Mouse (Mus musculus) embryonic facial prominence, embryonic 13.5 days (tissue): ENCODE data around the gene Itpr1. TPM values are rescaled to one million over a fixed set of nuclear protein-coding genes. Genes with fewer than 3 reads are reported as not detected.
"Not testable (repeated sequence)": the region's sequence is repeated elsewhere in the genome, so short reads cannot be mapped to it uniquely, and the experiment has no call there.

Experiments
- ATAC-seq: fragments of 200-750 bp; cut with Nextera tagmentation; 2 replicates; pipeline ENCODE4 v1.8.0; 2017; ENCODE audit warnings: low read depth; ENCODE audit not compliant: insufficient number of reproducible peaks, insufficient read depth, low FRiP score, low TSS enrichment
- H3K27ac ChIP-seq: fragments of 300-500 bp; sonication (generic); 2 replicates; pipeline ENCODE4 v1.5.1; 2015; ENCODE audit warnings: moderate library complexity, mild to moderate bottlenecking, inconsistent platforms
- H3K27me3 ChIP-seq: fragments of 300-500 bp; sonication (generic); 2 replicates; pipeline ENCODE4 v1.6.1; 2015; ENCODE audit warnings: mild to moderate bottlenecking, inconsistent platforms
- H3K36me3 ChIP-seq: fragments of 300-500 bp; sonication (generic); 2 replicates; pipeline ENCODE4 v1.6.1; 2015; ENCODE audit warnings: mild to moderate bottlenecking, inconsistent platforms
- H3K4me1 ChIP-seq: fragments of 300-500 bp; sonication (generic); 2 replicates; pipeline ENCODE4 v1.6.1; 2015; ENCODE audit warnings: inconsistent platforms
- H3K4me2 ChIP-seq: fragments of 300-500 bp; sonication (generic); 2 replicates; pipeline ENCODE4 v1.6.1; 2015; ENCODE audit warnings: moderate library complexity, mild to moderate bottlenecking, inconsistent platforms
- H3K4me3 ChIP-seq: fragments of 300-500 bp; sonication (generic); 2 replicates; pipeline ENCODE4 v1.5.1; 2015; ENCODE audit warnings: mild to moderate bottlenecking, inconsistent platforms
- H3K9ac ChIP-seq: fragments of 300-500 bp; sonication (generic); 2 replicates; pipeline ENCODE4 v1.6.1; 2015; ENCODE audit warnings: mild to moderate bottlenecking, inconsistent platforms
- H3K9me3 ChIP-seq: fragments of 300-500 bp; sonication (generic); 2 replicates; pipeline ENCODE4 v1.6.1; 2016; ENCODE audit warnings: inconsistent platforms
- WGBS: fragments of 180-500 bp; shearing (Covaris S2); methylation state at CpG from one replicate; pipeline ENCODE4 v1.1.7; 2015; ENCODE audit warnings: mixed read lengths; 5-methylcytosine and 5-hydroxymethylcytosine counted together
- polyA plus RNA-seq: library from polyadenylated mRNA; unstranded; fragments of >200 nt; fragmentation: Nextera tagmentation; extraction: Ambion mirVana; gene quantifications from 2 replicates; pipeline ENCODE4 v1.2.1, GENCODE M21; 2015

Gene Itpr1
- polyA plus RNA-seq, 1 experiment from 2014 or later, result 7.8 TPM

DNA sequence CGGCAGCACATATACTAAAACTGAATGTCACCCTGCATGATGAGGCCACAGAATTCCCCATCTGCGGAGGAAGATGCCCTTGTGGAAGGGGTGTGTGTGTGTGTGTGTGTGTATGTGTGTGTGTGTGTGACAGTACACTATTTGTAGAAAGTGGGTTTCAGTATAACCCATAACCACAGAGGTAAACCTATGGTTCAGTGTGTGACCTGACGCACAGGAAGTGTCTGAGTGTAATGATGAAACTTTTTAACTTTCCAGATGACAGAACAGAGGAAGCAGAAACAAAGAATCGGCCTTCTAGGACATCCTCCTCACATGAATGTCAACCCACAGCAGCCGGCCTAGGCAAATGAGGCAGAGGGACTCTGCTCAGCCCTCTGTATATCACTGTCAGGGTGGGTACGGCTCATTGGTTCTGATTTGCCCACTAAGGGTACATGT, 336.6 kb downstream of the Itpr1 start:
- Histone ChIP-seq H3K9me3 (no peaks in the 10 kb centered on the region), H3K27me3 (no peaks in the 10 kb centered on the region), H3K36me3 (no peaks in the 10 kb centered on the region), H3K4me2 (no peak overlapping the region), H3K4me3 (no peak overlapping the region), H3K4me1 (no peaks in the 10 kb centered on the region), H3K27ac (no peak overlapping the region), H3K9ac (no peak overlapping the region)
- 87% methylated on average over 6 of the region's 6 CpGs for WGBS
- no peak for ATAC-seq

GRCm38 (mm10) chr6:108551725-108552620, 339.1 kb downstream of the Itpr1 start:
- H3K4me3 ChIP-seq, result no peak overlapping the region
- H3K36me3 ChIP-seq, result no peaks in the 10 kb centered on the region
- WGBS, result 84% methylated on average over 12 of the region's 12 CpGs
- no peak overlapping the region for H3K9ac ChIP-seq
- no peaks in the 10 kb centered on the region for H3K4me1 ChIP-seq
- no peak overlapping the region for H3K27ac ChIP-seq
- no peaks in the 10 kb centered on the region for H3K9me3 ChIP-seq
- H3K27me3 ChIP-seq, result no peaks in the 10 kb centered on the region
- ATAC-seq, result no peak
- no peak overlapping the region for H3K4me2 ChIP-seq

DNA sequence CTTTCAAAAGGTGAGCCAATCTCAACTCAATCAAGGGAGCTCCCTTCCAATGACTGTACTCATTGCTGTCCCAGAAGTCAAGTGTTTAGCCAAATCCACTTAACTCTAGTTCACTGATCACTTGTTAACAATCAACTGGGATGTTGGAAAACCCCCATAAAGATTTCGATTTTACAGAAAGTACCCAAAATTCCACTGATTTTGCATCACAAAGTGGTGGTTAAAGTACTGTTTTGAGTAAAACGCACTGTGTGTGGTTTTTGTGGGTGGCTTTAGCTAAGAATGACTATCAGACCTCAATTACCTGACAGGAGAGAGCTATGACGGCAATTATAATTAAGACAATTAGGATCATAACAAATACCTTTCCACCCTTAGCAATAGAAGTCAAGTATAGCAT, 340.1 kb downstream of the Itpr1 start:
- H3K4me1 ChIP-seq, result no peaks in the 10 kb centered on the region
- no peaks in the 10 kb centered on the region for H3K36me3 ChIP-seq
- H3K4me3 ChIP-seq, result no peak overlapping the region
- H3K9ac ChIP-seq, result no peak overlapping the region
- H3K9me3 ChIP-seq, result no peaks in the 10 kb centered on the region
- WGBS, result 80% methylated on average over 3 of the region's 3 CpGs
- no peak for ATAC-seq
- no peaks in the 10 kb centered on the region for H3K27me3 ChIP-seq
- no peak overlapping the region for H3K4me2 ChIP-seq
- no peak overlapping the region for H3K27ac ChIP-seq

GRCm38 (mm10) chr6:108553536-108553935, 340.6 kb downstream of the Itpr1 start:
- no peaks in the 10 kb centered on the region for H3K4me1 ChIP-seq
- no peak overlapping the region for H3K4me3 ChIP-seq
- H3K36me3 ChIP-seq, result no peaks in the 10 kb centered on the region
- no peaks in the 10 kb centered on the region for H3K9me3 ChIP-seq
- H3K4me2 ChIP-seq, result no peak overlapping the region
- H3K27ac ChIP-seq, result no peak overlapping the region
- no peak overlapping the region for H3K9ac ChIP-seq
- WGBS, result 89% methylated on average over 4 of the region's 4 CpGs
- H3K27me3 ChIP-seq, result no peaks in the 10 kb centered on the region
- ATAC-seq, result no peak

DNA sequence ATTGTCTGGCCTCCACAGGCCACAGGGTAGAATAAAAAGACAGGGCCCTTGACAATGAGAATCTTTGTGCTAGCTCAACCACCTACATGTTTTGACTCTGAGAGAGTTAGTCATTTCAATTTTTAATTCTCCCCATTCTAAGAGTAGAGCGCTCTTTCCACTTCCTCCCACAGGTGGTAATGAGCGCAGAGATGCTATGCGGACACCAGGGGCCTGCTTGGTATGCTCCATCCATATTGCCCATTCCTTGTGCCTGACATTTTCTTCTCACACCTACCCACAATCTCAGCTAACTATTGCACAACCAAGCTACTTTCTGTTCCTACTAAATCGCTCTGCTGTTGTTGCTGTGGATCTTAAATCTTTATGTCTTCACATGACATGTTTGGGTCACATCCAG, 341.5 kb downstream of the Itpr1 start:
- no peak for ATAC-seq
- Histone ChIP-seq H3K9ac (no peak overlapping the region), H3K4me1 (no peaks in the 10 kb centered on the region), H3K27ac (no peak overlapping the region), H3K4me3 (no peak overlapping the region), H3K4me2 (no peak overlapping the region), H3K9me3 (no peaks in the 10 kb centered on the region), H3K36me3 (no peaks in the 10 kb centered on the region), H3K27me3 (no peaks in the 10 kb centered on the region)
- WGBS, result 95% methylated on average over 4 of the region's 4 CpGs

GRCm38 (mm10) chr6:108554878-108555277, 342.0 kb downstream of the Itpr1 start:
- ATAC-seq, result no peak
- Histone ChIP-seq H3K27ac (no peak overlapping the region), H3K4me3 (no peak overlapping the region), H3K9me3 (no peaks in the 10 kb centered on the region), H3K9ac (no peak overlapping the region), H3K27me3 (no peaks in the 10 kb centered on the region), H3K36me3 (no peaks in the 10 kb centered on the region), H3K4me2 (no peak overlapping the region), H3K4me1 (no peaks in the 10 kb centered on the region)
- 82% methylated on average over 5 of the region's 5 CpGs for WGBS

GRCm38 (mm10) chr6:108557576-108558322, 344.9 kb downstream of the Itpr1 start:
- Histone ChIP-seq H3K27ac (no peak overlapping the region), H3K36me3 (no peaks in the 10 kb centered on the region), H3K4me2 (no peak overlapping the region), H3K4me1 (no peaks in the 10 kb centered on the region), H3K4me3 (no peak overlapping the region), H3K9ac (no peak overlapping the region), H3K27me3 (no peaks in the 10 kb centered on the region), H3K9me3 (no peaks in the 10 kb centered on the region)
- ATAC-seq, result no peak
- 82% methylated on average over 4 of the region's 4 CpGs for WGBS

DNA sequence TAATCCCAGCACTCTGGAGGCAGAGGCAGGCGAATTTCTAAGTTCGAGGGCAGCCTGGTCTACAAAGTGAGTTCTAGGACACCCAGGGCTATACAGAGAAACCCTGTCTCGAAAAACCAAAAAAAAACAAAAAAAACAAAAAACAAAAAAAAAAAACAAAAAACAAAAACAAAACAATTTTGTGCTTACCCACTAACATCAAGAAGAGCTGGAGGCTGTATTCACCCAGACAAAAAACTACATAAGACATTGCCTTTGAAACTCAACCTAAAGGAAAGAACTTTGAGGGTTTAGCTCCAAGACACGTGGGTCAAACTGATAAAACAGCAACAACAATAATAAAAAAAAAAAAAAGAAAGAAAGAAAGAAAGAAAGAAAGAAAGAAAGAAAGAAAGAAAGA, 346.3 kb downstream of the Itpr1 start:
- not testable (repeated sequence) for H3K4me1 ChIP-seq, H3K27ac ChIP-seq, ATAC-seq, H3K36me3 ChIP-seq, H3K4me3 ChIP-seq, H3K27me3 ChIP-seq, H3K4me2 ChIP-seq, H3K9ac ChIP-seq, H3K9me3 ChIP-seq
- 86% methylated on average over 4 of the region's 4 CpGs for WGBS

DNA sequence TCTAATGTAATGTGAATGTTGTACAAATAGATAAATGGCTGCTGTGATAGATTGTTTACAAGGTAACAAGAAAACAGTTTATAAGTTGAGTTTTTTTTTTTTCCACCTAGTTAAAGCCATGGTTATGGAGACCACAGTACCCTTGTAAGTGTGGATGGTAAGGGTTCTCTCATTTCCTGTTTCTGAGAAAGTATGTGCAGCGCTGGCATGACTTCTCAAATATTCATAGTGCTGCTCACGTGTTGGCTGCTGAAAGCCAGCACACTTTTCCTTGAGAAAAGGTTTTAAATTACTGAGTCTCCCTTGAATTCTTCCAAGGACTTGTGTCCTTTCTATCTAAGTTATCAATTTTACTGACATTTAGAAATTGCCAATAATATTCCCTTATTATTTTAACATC, 350.1 kb downstream of the Itpr1 start:
- no peaks in the 10 kb centered on the region for H3K4me1 ChIP-seq
- WGBS, result 85% methylated on average over 2 of the region's 2 CpGs
- no peaks in the 10 kb centered on the region for H3K36me3 ChIP-seq
- no peak overlapping the region for H3K4me2 ChIP-seq
- ATAC-seq, result no peak
- H3K27ac ChIP-seq, result no peak overlapping the region
- no peak overlapping the region for H3K4me3 ChIP-seq
- no peaks in the 10 kb centered on the region for H3K27me3 ChIP-seq
- no peak overlapping the region for H3K9ac ChIP-seq
- H3K9me3 ChIP-seq, result no peaks in the 10 kb centered on the region

DNA sequence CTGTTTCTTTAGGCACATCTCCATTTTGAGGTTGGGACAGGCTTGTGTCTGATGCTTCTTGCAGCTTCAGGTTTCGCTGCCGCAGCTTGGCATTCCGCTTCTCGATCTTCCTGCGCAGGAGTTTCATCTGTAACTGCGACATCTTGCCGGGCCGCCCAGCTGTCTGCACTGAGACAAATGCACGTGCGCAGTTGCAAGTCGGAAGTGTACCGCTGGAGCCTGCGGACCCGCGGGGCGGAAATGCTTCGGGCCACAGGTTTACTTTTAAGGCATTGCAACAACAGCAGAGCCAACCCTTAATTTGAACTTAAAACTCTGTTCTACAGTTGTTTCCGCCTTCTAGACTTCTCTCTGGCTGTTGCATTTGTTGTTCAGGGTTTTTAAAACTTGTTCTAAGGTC, 352.6 kb downstream of the Itpr1 start:
- H3K27ac ChIP-seq, H3K36me3 ChIP-seq, H3K27me3 ChIP-seq, H3K4me1 ChIP-seq, H3K4me2 ChIP-seq, H3K9ac ChIP-seq, H3K9me3 ChIP-seq, H3K4me3 ChIP-seq, ATAC-seq: not testable (repeated sequence)
- 71% methylated on average over 18 of the region's 18 CpGs for WGBS

- no peaks in the 10 kb centered on the region for H3K27me3 ChIP-seq
- no peak overlapping the region for H3K4me2 ChIP-seq
- no peak overlapping the region for H3K27ac ChIP-seq
- peaks cover 19% of the 10 kb centered on the region for H3K4me1 ChIP-seq
- H3K36me3 ChIP-seq, result no peaks in the 10 kb centered on the region
- no peak for ATAC-seq
- H3K9me3 ChIP-seq, result no peaks in the 10 kb centered on the region
- H3K4me3 ChIP-seq, result no peak overlapping the region
- no peak overlapping the region for H3K9ac ChIP-seq
Observed at GRCm38 (mm10) chr6:108566549-108566948, 353.7 kb downstream of the Itpr1 start.
